Mouse (Mus musculus) gastrocnemius, postnatal 25 days (tissue): ENCODE data around the gene Gm9639. TPM values are rescaled to one million over a fixed set of nuclear protein-coding genes. Genes with fewer than 3 reads are reported as not detected.
"Not testable (repeated sequence)": the region's sequence is repeated elsewhere in the genome, so short reads cannot be mapped to it uniquely, and the experiment has no call there.

Source experiments
- DNase-seq: peaks from one replicate; pipeline ENCODE4 v3.0.0; 2022
- long read RNA-seq, 2 experiments: library from polyadenylated mRNA; stranded (forward); transcript quantifications; one replicate each; pipeline ENCODE4 v2.0.0; 2021
- total RNA-seq, 2 experiments: library from RNA; stranded (reverse); gene quantifications; 1 replicate in 1 of 2; 2 replicates in 1 of 2; pipeline ENCODE4 v1.2.3; 2021

Gm9639 gene
- not detected for total RNA-seq
- long read RNA-seq, experiment 1: 0 reads
- long read RNA-seq, experiment 2: 0 reads

GRCm38 (mm10) chr10:77794976-77795375, at the start of gene Gm9639:
Gm9639 (minus strand) TSS chr10:77795076.
- no peak for DNase-seq

- DNase-seq: no peak
Observed at GRCm38 (mm10) chr10:77839006-77839405, 44.1 kb upstream of the Gm9639 start.

GRCm38 (mm10) chr10:77835647-77836046, 40.8 kb upstream of the Gm9639 start, which contains the start of gene Krtap10-10:
Krtap10-10 (plus strand) TSS chr10:77835947.
- no peak for DNase-seq

GRCm38 (mm10) chr10:77826951-77827350, 32.1 kb upstream of the Gm9639 start, which contains the start of gene Krtap10-4:
Krtap10-4 (minus strand) TSS chr10:77827095.
- no peak for DNase-seq

GRCm38 (mm10) chr10:77819203-77819602, 24.3 kb upstream of the Gm9639 start:
- no peak for DNase-seq

GRCm38 (mm10) chr10:77818523-77818922, 23.6 kb upstream of the Gm9639 start:
- no peak for DNase-seq

- no peak for DNase-seq
Observed at GRCm38 (mm10) chr10:77815514-77815913, 20.6 kb upstream of the Gm9639 start.

- no peak for DNase-seq
Observed at GRCm38 (mm10) chr10:77814382-77814781, 19.5 kb upstream of the Gm9639 start, which contains the start of gene Gm2696. Gm2696 (plus strand) TSS chr10:77814682.

GRCm38 (mm10) chr10:77811743-77812142, 16.9 kb upstream of the Gm9639 start, which contains the start of gene Gm9507:
Gm9507 (minus strand) TSS chr10:77811843.
- DNase-seq: no peak

- DNase-seq: no peak
Observed at GRCm38 (mm10) chr10:77804095-77804494, 9.2 kb upstream of the Gm9639 start.

- DNase-seq: no peak
Observed at GRCm38 (mm10) chr10:77798921-77799508, 4.1 kb upstream of the Gm9639 start, which contains the start of gene Gm19668. Gm19668 (minus strand) TSS chr10:77799133.

- DNase-seq: not testable (repeated sequence)
Observed at GRCm38 (mm10) chr10:77798164-77798920, 3.5 kb upstream of the Gm9639 start.

- no peak for DNase-seq
Observed at GRCm38 (mm10) chr10:77797677-77798076, 2.8 kb upstream of the Gm9639 start.

GRCm38 (mm10) chr10:77788621-77789020, 6.3 kb downstream of the Gm9639 start:
- no peak for DNase-seq

GRCm38 (mm10) chr10:77787876-77788275, 7.0 kb downstream of the Gm9639 start, which contains the start of gene Gm7137:
Gm7137 (minus strand) TSS chr10:77788200.
- not testable (repeated sequence) for DNase-seq

GRCm38 (mm10) chr10:77783396-77783795, 11.5 kb downstream of the Gm9639 start:
- DNase-seq: not testable (repeated sequence)

- DNase-seq: not testable (repeated sequence)
Observed at GRCm38 (mm10) chr10:77782442-77782841, 12.4 kb downstream of the Gm9639 start, which contains the start of gene Gm3250. Gm3250 (minus strand) TSS chr10:77782542.

GRCm38 (mm10) chr10:77776844-77777243, 18.0 kb downstream of the Gm9639 start, which contains the start of gene Gm7138:
Gm7138 (minus strand) TSS chr10:77776944.
- not testable (repeated sequence) for DNase-seq

GRCm38 (mm10) chr10:77772142-77772541, 22.7 kb downstream of the Gm9639 start:
- DNase-seq: not testable (repeated sequence)

- not testable (repeated sequence) for DNase-seq
Observed at GRCm38 (mm10) chr10:77771225-77771624, 23.7 kb downstream of the Gm9639 start, which contains the start of gene Gm3238. Gm3238 (minus strand) TSS chr10:77771325.

- DNase-seq: no peak
Observed at GRCm38 (mm10) chr10:77769727-77770126, 25.1 kb downstream of the Gm9639 start.

- DNase-seq: not testable (repeated sequence)
Observed at GRCm38 (mm10) chr10:77759582-77759981, 35.3 kb downstream of the Gm9639 start, which contains the start of gene Gm3233. Gm3233 (minus strand) TSS chr10:77759682.

GRCm38 (mm10) chr10:77753448-77753847, 41.4 kb downstream of the Gm9639 start:
- no peak for DNase-seq
